Mouse (Mus musculus): ENCODE data around the gene Cd302. TPM values are rescaled to one million over a fixed set of nuclear protein-coding genes. Genes with fewer than 3 reads are reported as not detected.

Cd302 gene
- polyA plus RNA-seq, 1 experiment = 5.8 TPM

GRCm38 (mm10) chr2:60285107-60285617 lies 874 bp upstream of the Cd302 start:
- TF ChIP-seq CTCF (IDR thresholded peaks at IDR 0.05; ENCODE audit: borderline replicate concordance, extremely low read depth, insufficient read depth, insufficient read length) (no peak), POLR2A (IDR thresholded peaks at IDR 0.05; ENCODE audit: borderline replicate concordance, extremely low read depth, insufficient read depth, insufficient read length, poor library complexity, severe bottlenecking) (no peak)
- peak; percentile 14 for DNase-seq (ENCODE audit: low read depth)

- DNase-seq (ENCODE audit: low read depth) = peak; percentile 71
- TF ChIP-seq POLR2A (IDR thresholded peaks at IDR 0.05; ENCODE audit: borderline replicate concordance, extremely low read depth, insufficient read depth, insufficient read length, poor library complexity, severe bottlenecking) (no peak), CTCF (IDR thresholded peaks at IDR 0.05; ENCODE audit: borderline replicate concordance, extremely low read depth, insufficient read depth, insufficient read length) (no peak)
These were observed 379 bp downstream of the Cd302 start for GRCm38 (mm10) chr2:60283751-60284466.

- DNase-seq (ENCODE audit: low read depth) = peak; percentile 37
- TF ChIP-seq CTCF (IDR thresholded peaks at IDR 0.05; ENCODE audit: borderline replicate concordance, extremely low read depth, insufficient read depth, insufficient read length) (no peak), POLR2A (IDR thresholded peaks at IDR 0.05; ENCODE audit: borderline replicate concordance, extremely low read depth, insufficient read depth, insufficient read length, poor library complexity, severe bottlenecking) (no peak)
These were observed 1.0 kb downstream of the Cd302 start for GRCm38 (mm10) chr2:60283208-60283750.

GRCm38 (mm10) chr2:60282625-60283024 lies 1.7 kb downstream of the Cd302 start:
- DNase-seq (ENCODE audit: low read depth) = no peak
- TF ChIP-seq POLR2A (IDR thresholded peaks at IDR 0.05; ENCODE audit: borderline replicate concordance, extremely low read depth, insufficient read depth, insufficient read length, poor library complexity, severe bottlenecking) (no peak), CTCF (IDR thresholded peaks at IDR 0.05; ENCODE audit: borderline replicate concordance, extremely low read depth, insufficient read depth, insufficient read length) (no peak)

- TF ChIP-seq POLR2A (IDR thresholded peaks at IDR 0.05; ENCODE audit: borderline replicate concordance, extremely low read depth, insufficient read depth, insufficient read length, poor library complexity, severe bottlenecking) (no peak), CTCF (IDR thresholded peaks at IDR 0.05; ENCODE audit: borderline replicate concordance, extremely low read depth, insufficient read depth, insufficient read length) (no peak)
- no peak for DNase-seq (ENCODE audit: low read depth)
These were observed 5.7 kb downstream of the Cd302 start for GRCm38 (mm10) chr2:60278627-60279026.

- DNase-seq (ENCODE audit: low read depth) = no peak
- TF ChIP-seq CTCF (IDR thresholded peaks at IDR 0.05; ENCODE audit: borderline replicate concordance, extremely low read depth, insufficient read depth, insufficient read length) (no peak), POLR2A (IDR thresholded peaks at IDR 0.05; ENCODE audit: borderline replicate concordance, extremely low read depth, insufficient read depth, insufficient read length, poor library complexity, severe bottlenecking) (no peak)
These were observed 14.3 kb downstream of the Cd302 start for GRCm38 (mm10) chr2:60269856-60270479.

- DNase-seq (ENCODE audit: low read depth) = no peak
- no peak for TF ChIP-seq CTCF (IDR thresholded peaks at IDR 0.05; ENCODE audit: borderline replicate concordance, extremely low read depth, insufficient read depth, insufficient read length)
- no peak for TF ChIP-seq POLR2A (IDR thresholded peaks at IDR 0.05; ENCODE audit: borderline replicate concordance, extremely low read depth, insufficient read depth, insufficient read length, poor library complexity, severe bottlenecking)
These were observed 16.7 kb downstream of the Cd302 start for GRCm38 (mm10) chr2:60267567-60267966.

- TF ChIP-seq CTCF (IDR thresholded peaks at IDR 0.05; ENCODE audit: borderline replicate concordance, extremely low read depth, insufficient read depth, insufficient read length) (no peak), POLR2A (IDR thresholded peaks at IDR 0.05; ENCODE audit: borderline replicate concordance, extremely low read depth, insufficient read depth, insufficient read length, poor library complexity, severe bottlenecking) (no peak)
- no peak for DNase-seq (ENCODE audit: low read depth)
These were observed 23.5 kb downstream of the Cd302 start for GRCm38 (mm10) chr2:60260621-60261350.

GRCm38 (mm10) chr2:60259186-60259585 lies 25.1 kb downstream of the Cd302 start:
- no peak for TF ChIP-seq CTCF (IDR thresholded peaks at IDR 0.05; ENCODE audit: borderline replicate concordance, extremely low read depth, insufficient read depth, insufficient read length)
- DNase-seq (ENCODE audit: low read depth) = no peak

- no peak for DNase-seq (ENCODE audit: low read depth)
- no peak for TF ChIP-seq CTCF (IDR thresholded peaks at IDR 0.05; ENCODE audit: borderline replicate concordance, extremely low read depth, insufficient read depth, insufficient read length)
- no peak for TF ChIP-seq POLR2A (IDR thresholded peaks at IDR 0.05; ENCODE audit: borderline replicate concordance, extremely low read depth, insufficient read depth, insufficient read length, poor library complexity, severe bottlenecking)
These were observed 27.5 kb downstream of the Cd302 start for GRCm38 (mm10) chr2:60256751-60257150.

- no peak for DNase-seq (ENCODE audit: low read depth)
- TF ChIP-seq CTCF (IDR thresholded peaks at IDR 0.05; ENCODE audit: borderline replicate concordance, extremely low read depth, insufficient read depth, insufficient read length) = no peak
- no peak for TF ChIP-seq POLR2A (IDR thresholded peaks at IDR 0.05; ENCODE audit: borderline replicate concordance, extremely low read depth, insufficient read depth, insufficient read length, poor library complexity, severe bottlenecking)
These were observed 30.8 kb downstream of the Cd302 start for GRCm38 (mm10) chr2:60253506-60253905.
